8 mouse cellular contexts compared by ENCODE assay signal in genomic region chr3:88530082-88530864, GRCm38 (mm10). TPM values are rescaled to one million over a fixed set of nuclear protein-coding genes. Genes with fewer than 3 reads are reported as not detected.
DNase-seq lines count a peak whose midpoint lies in the region; ATAC-seq and TF ChIP-seq lines count a peak whose summit lies in the region.

No protein-coding gene starts in this region.

- peak overlapping the region; percentile 86 for H3K4me3 ChIP-seq in heart, embryonic 16.5 days (ENCODE audit: low read length)
- peak overlapping the region; percentile 81 for H3K4me3 ChIP-seq in hindbrain, embryonic 15.5 days
- H3K4me3 ChIP-seq in midbrain, postnatal 0 days (ENCODE audit: low read depth, low read length), result peak overlapping the region; percentile 48

- ATAC-seq in heart, embryonic 16.5 days (replicated peaks; ENCODE audit: extremely low read depth, insufficient read depth, low FRiP score), result no peak
- ATAC-seq in hindbrain, embryonic 15.5 days (ENCODE audit: low FRiP score, low read depth), result no peak
- ATAC-seq in midbrain, postnatal 0 days (ENCODE audit: low FRiP score), result no peak
- ATAC-seq in monocyte, adult 5-6 weeks (replicated peaks; ENCODE audit: insufficient number of reproducible peaks, low FRiP score, low TSS enrichment, poor library complexity, severe bottlenecking), result no peak

- WGBS in heart, embryonic 16.5 days, result 30% methylated on average over 11 of the region's 11 CpGs
- 7% methylated on average over 11 of the region's 11 CpGs for WGBS in hindbrain, embryonic 15.5 days
- WGBS in midbrain, postnatal 0 days, result 6% methylated on average over 11 of the region's 11 CpGs

- DNase-seq in heart, adult 8-10 months (ENCODE audit: low spot score), result no peak
- peak; percentile 62 for DNase-seq in WW6 (ENCODE audit: low read depth, low spot score)
- no peak for DNase-seq in midbrain, postnatal 0 days (ENCODE audit: low spot score)
- DNase-seq in left cerebral cortex, adult 11 months (ENCODE audit: low spot score), result no peak
- DNase-seq in spleen, postnatal 36 days (ENCODE audit: low spot score in 2 of 2), result no peak

- H3K9me3 ChIP-seq in heart, embryonic 16.5 days (replicated peaks; ENCODE audit: control insufficient read depth, low read length), result no peaks in the 10 kb centered on the region
- no peaks in the 10 kb centered on the region for H3K9me3 ChIP-seq in hindbrain, embryonic 15.5 days
- no peaks in the 10 kb centered on the region for H3K9me3 ChIP-seq in midbrain, postnatal 0 days (ENCODE audit: low read length)

- H3K27ac ChIP-seq in heart, embryonic 16.5 days (ENCODE audit: low read length), result peak overlapping the region; percentile 95
- peak overlapping the region; percentile 98 for H3K27ac ChIP-seq in hindbrain, embryonic 15.5 days (replicated peaks)
- H3K27ac ChIP-seq in midbrain, postnatal 0 days (ENCODE audit: low read depth, low read length), result 0 out of 2 replicates have a peak overlapping the region, but pooled peaks have one; percentile 8

- peaks cover 53% of the 10 kb centered on the region for H3K4me1 ChIP-seq in heart, embryonic 16.5 days (ENCODE audit: control insufficient read depth, insufficient read depth, low read length)
- H3K4me1 ChIP-seq in hindbrain, embryonic 15.5 days (replicated peaks), result peaks cover 70% of the 10 kb centered on the region
- H3K4me1 ChIP-seq in midbrain, postnatal 0 days (ENCODE audit: insufficient read depth, low read length), result peaks cover 24% of the 10 kb centered on the region

- peak overlapping the region; percentile 91 for H3K9ac ChIP-seq in heart, embryonic 16.5 days (ENCODE audit: low read length)
- H3K9ac ChIP-seq in hindbrain, embryonic 15.5 days, result peak overlapping the region; percentile 91
- H3K9ac ChIP-seq in midbrain, postnatal 0 days (replicated peaks; ENCODE audit: low read length, poor library complexity, severe bottlenecking), result peak overlapping the region; percentile 70

- TF ChIP-seq CTCF in midbrain, postnatal 0 days (IDR thresholded peaks at IDR 0.05), result no peak

- no peaks in the 10 kb centered on the region; the same call in 1 of the 2 replicates for H3K36me3 ChIP-seq in heart, embryonic 16.5 days (ENCODE audit: control insufficient read depth, insufficient read depth)
- H3K36me3 ChIP-seq in hindbrain, embryonic 15.5 days, result no peaks in the 10 kb centered on the region
- peaks cover 1% of the 10 kb centered on the region; the same call in 1 of the 2 replicates for H3K36me3 ChIP-seq in midbrain, postnatal 0 days (ENCODE audit: insufficient read depth, low read length)

- H3K4me2 ChIP-seq in heart, embryonic 16.5 days (ENCODE audit: low read depth, low read length), result peak overlapping the region; percentile 81
- H3K4me2 ChIP-seq in hindbrain, embryonic 15.5 days, result peak overlapping the region; percentile 90
- peak overlapping the region; percentile 84 for H3K4me2 ChIP-seq in midbrain, postnatal 0 days (ENCODE audit: low read depth, low read length, poor library complexity, severe bottlenecking)

- H3K27me3 ChIP-seq in heart, embryonic 16.5 days (ENCODE audit: control insufficient read depth, insufficient read depth, low read length), result no peaks in the 10 kb centered on the region
- H3K27me3 ChIP-seq in hindbrain, embryonic 15.5 days, result no peaks in the 10 kb centered on the region
- no peaks in the 10 kb centered on the region for H3K27me3 ChIP-seq in midbrain, postnatal 0 days (ENCODE audit: insufficient read depth, low read length)

RNA-seq across cellular contexts. Expression of gene Mex3a, which starts 1.9 kb away (rescaled TPM):
- polyA plus RNA-seq in heart, embryonic 16.5 days (2015; fragmentation: Nextera tagmentation; extraction: Ambion mirVana), result 5.3 and 5.7 TPM in 2 replicates
- total RNA-seq in heart, adult 8-10 months (2022), result under 1 TPM; 0.28 to 0.44 (median 0.33) TPM
- polyA plus RNA-seq in hindbrain, embryonic 15.5 days (2015; fragmentation: Nextera tagmentation; extraction: Ambion mirVana), result 26.4 and 28.6 TPM in 2 replicates
- 56.9 and 58.2 TPM in 2 replicates for total RNA-seq in midbrain, postnatal 0 days (2014; rRNA removed)
- 15.4 and 16.1 TPM in 2 replicates for polyA plus RNA-seq in midbrain, postnatal 0 days (2015; fragmentation: Nextera tagmentation; extraction: Ambion mirVana)
- total RNA-seq in monocyte, adult 5-6 weeks (2017), result 0.19 to 0.39 TPM in 2 of 3 replicates, not detected in the other

RNA-seq across cellular contexts. Expression of gene Rab25, which starts 17.8 kb away (rescaled TPM):
- polyA plus RNA-seq in heart, embryonic 16.5 days (2015; fragmentation: Nextera tagmentation; extraction: Ambion mirVana), result 2.2 and 5.2 TPM in 2 replicates
- not detected for total RNA-seq in heart, adult 8-10 months (2022)
- polyA plus RNA-seq in hindbrain, embryonic 15.5 days (2015; fragmentation: Nextera tagmentation; extraction: Ambion mirVana), result 0.23 TPM in 1 of 2 replicates, not detected in the other
- 0.60 TPM in 1 of 2 replicates, not detected in the other for total RNA-seq in midbrain, postnatal 0 days (2014; rRNA removed)
- polyA plus RNA-seq in midbrain, postnatal 0 days (2015; fragmentation: Nextera tagmentation; extraction: Ambion mirVana), result 0.46 TPM in 1 of 2 replicates, not detected in the other
- total RNA-seq in monocyte, adult 5-6 weeks (2017), result 0.97 TPM in 1 of 3 replicates, not detected in the others

RNA-seq across cellular contexts. Expression of gene Lmna, which starts 20.5 kb away (rescaled TPM):
- 127 and 129 TPM in 2 replicates for polyA plus RNA-seq in heart, embryonic 16.5 days (2015; fragmentation: Nextera tagmentation; extraction: Ambion mirVana)
- 100 to 1,000 TPM; 112 to 127 (median 118) TPM for total RNA-seq in heart, adult 8-10 months (2022)
- 52.2 and 53.4 TPM in 2 replicates for polyA plus RNA-seq in hindbrain, embryonic 15.5 days (2015; fragmentation: Nextera tagmentation; extraction: Ambion mirVana)
- total RNA-seq in midbrain, postnatal 0 days (2014; rRNA removed), result 57.6 and 75.0 TPM in 2 replicates
- polyA plus RNA-seq in midbrain, postnatal 0 days (2015; fragmentation: Nextera tagmentation; extraction: Ambion mirVana), result 74.1 and 77.2 TPM in 2 replicates
- 28.1 to 43.4 TPM (median 40.8 TPM) in 3 replicates for total RNA-seq in monocyte, adult 5-6 weeks (2017)

RNA-seq across cellular contexts. Expression of gene Lamtor2, which starts 22.6 kb away (rescaled TPM):
- 136 and 139 TPM in 2 replicates for polyA plus RNA-seq in heart, embryonic 16.5 days (2015; fragmentation: Nextera tagmentation; extraction: Ambion mirVana)
- total RNA-seq in heart, adult 8-10 months (2022), result 100 to 1,000 TPM; 104 to 116 (median 107) TPM
- 201 and 205 TPM in 2 replicates for polyA plus RNA-seq in hindbrain, embryonic 15.5 days (2015; fragmentation: Nextera tagmentation; extraction: Ambion mirVana)
- 46.7 and 66.0 TPM in 2 replicates for total RNA-seq in midbrain, postnatal 0 days (2014; rRNA removed)
- 187 and 205 TPM in 2 replicates for polyA plus RNA-seq in midbrain, postnatal 0 days (2015; fragmentation: Nextera tagmentation; extraction: Ambion mirVana)
- total RNA-seq in monocyte, adult 5-6 weeks (2017), result 61.5 to 63.7 TPM (median 63.2 TPM) in 3 replicates

RNA-seq across cellular contexts. Expression of gene Ubqln4, which starts 23.3 kb away (rescaled TPM):
- 28.8 and 32.0 TPM in 2 replicates for polyA plus RNA-seq in heart, embryonic 16.5 days (2015; fragmentation: Nextera tagmentation; extraction: Ambion mirVana)
- total RNA-seq in heart, adult 8-10 months (2022), result 10 to 100 TPM; 68.8 to 90.5 (median 77.6) TPM
- polyA plus RNA-seq in hindbrain, embryonic 15.5 days (2015; fragmentation: Nextera tagmentation; extraction: Ambion mirVana), result 43.6 and 47.7 TPM in 2 replicates
- total RNA-seq in midbrain, postnatal 0 days (2014; rRNA removed), result 103 and 120 TPM in 2 replicates
- 29.7 and 30.4 TPM in 2 replicates for polyA plus RNA-seq in midbrain, postnatal 0 days (2015; fragmentation: Nextera tagmentation; extraction: Ambion mirVana)
- 14.7 to 25.7 TPM (median 19.6 TPM) in 3 replicates for total RNA-seq in monocyte, adult 5-6 weeks (2017)

Comparison
In these comparisons a context has a peak if more than half of its experiments do, and no peak if none do; other contexts are left out.
1. H3K27ac ChIP-seq: peak in every context shown above with its lines; median percentile 98 in hindbrain, embryonic 15.5 days; 95 in heart, embryonic 16.5 days; 8 in midbrain, postnatal 0 days.
2. RNA of gene Mex3a, which starts 1.9 kb away (total RNA-seq): 56.9 to 58.2 TPM in midbrain, postnatal 0 days; 0.28 to 0.44 TPM in heart, adult 8-10 months and 0.19 to 0.39 TPM in monocyte, adult 5-6 weeks; every median in the first group is over 10 times any median in the second.
3. Peak in every context shown above with its lines, with median percentiles within 50 percentile points of each other: H3K4me2 ChIP-seq, H3K4me3 ChIP-seq and H3K9ac ChIP-seq.